Mouse (Mus musculus) C2C12 (cell line): ENCODE data around the gene Sh2d5.

ENCODE experiments used
- CEBPB ChIP-seq: IDR thresholded peaks from one replicate; pipeline ENCODE4 v1.6.1; 2011; ENCODE audit warnings: low read depth, mild to moderate bottlenecking, control low read depth, moderate library complexity
- CTCF ChIP-seq: IDR thresholded peaks from one replicate; pipeline ENCODE4 v1.5.1; 2011; ENCODE audit not compliant: control insufficient read depth, insufficient read depth, insufficient read length
- FOSL1 ChIP-seq: IDR thresholded peaks from one replicate; pipeline ENCODE4 v1.8.0; 2011; ENCODE audit warnings: mild to moderate bottlenecking, low read length; ENCODE audit not compliant: poor library complexity, insufficient read depth, severe bottlenecking
- MAX ChIP-seq: IDR thresholded peaks from one replicate; pipeline ENCODE4 v1.6.1; 2011; ENCODE audit warnings: mild to moderate bottlenecking, control low read depth
- MYOD1 ChIP-seq: IDR thresholded peaks from one replicate; pipeline ENCODE4 v1.6.1; 2011; ENCODE audit warnings: low read depth; ENCODE audit not compliant: control insufficient read depth, insufficient read length
- MYOG ChIP-seq: IDR thresholded peaks from one replicate; pipeline ENCODE4 v1.6.1; 2011; ENCODE audit not compliant: control insufficient read depth, insufficient read length; ENCODE audit errors: extremely low read depth
- USF1 ChIP-seq: IDR thresholded peaks from one replicate; pipeline ENCODE4 v1.6.1; 2011; ENCODE audit warnings: low read depth, mild to moderate bottlenecking, control low read depth, moderate library complexity

- TF ChIP-seq CTCF (no peak), CEBPB (no peak), MAX (no peak), MYOD1 (no peak), FOSL1 (no peak), USF1 (peak; percentile 3), MYOG (no peak)
Observed at GRCm38 (mm10) chr4:138220761-138221160, 29.4 kb upstream of the Sh2d5 start.
